Mouse (Mus musculus): ENCODE data around the gene Glis3.

DNA sequence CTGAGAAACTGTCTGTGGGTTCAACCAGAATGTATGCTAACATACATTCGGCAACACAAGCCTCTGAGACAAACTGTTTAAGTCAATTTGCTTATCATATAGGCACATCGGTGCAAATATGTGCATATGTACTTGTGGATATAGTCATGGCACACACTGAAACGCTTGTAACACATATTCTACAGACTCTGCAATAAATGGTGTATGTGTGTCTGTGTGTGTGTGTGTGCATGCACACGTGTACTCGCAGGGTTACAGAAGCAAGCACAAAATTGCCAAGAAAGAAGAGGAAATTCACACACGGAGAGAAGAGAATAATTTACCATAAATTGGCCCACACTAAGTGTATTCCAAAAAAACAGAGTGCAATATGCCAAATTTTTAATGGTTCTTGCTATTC, 312.6 kb downstream of the Glis3 start:
- TF ChIP-seq GATA1 (IDR thresholded peaks at IDR 0.05; ENCODE audit: borderline replicate concordance, low read length) (no peak), FLI1 (IDR thresholded peaks at IDR 0.05; ENCODE audit: low read length) (no peak)
